Mouse (Mus musculus) lung, adult 2 months (tissue): ENCODE data around the gene Atg4b.

Source experiments
- CTCF ChIP-seq: fragments of 200-500 bp; IDR thresholded peaks from 2 replicates; pipeline ENCODE4 v1.5.1; 2011; ENCODE audit warnings: mild to moderate bottlenecking, low read length, control low read depth; ENCODE audit not compliant: insufficient read depth
- POLR2A ChIP-seq: fragments of 200-500 bp; IDR thresholded peaks from 2 replicates; pipeline ENCODE4 v1.6.1; 2011; ENCODE audit warnings: low read depth, mild to moderate bottlenecking, control low read depth, low read length, borderline replicate concordance; ENCODE audit errors: extremely low read depth

DNA sequence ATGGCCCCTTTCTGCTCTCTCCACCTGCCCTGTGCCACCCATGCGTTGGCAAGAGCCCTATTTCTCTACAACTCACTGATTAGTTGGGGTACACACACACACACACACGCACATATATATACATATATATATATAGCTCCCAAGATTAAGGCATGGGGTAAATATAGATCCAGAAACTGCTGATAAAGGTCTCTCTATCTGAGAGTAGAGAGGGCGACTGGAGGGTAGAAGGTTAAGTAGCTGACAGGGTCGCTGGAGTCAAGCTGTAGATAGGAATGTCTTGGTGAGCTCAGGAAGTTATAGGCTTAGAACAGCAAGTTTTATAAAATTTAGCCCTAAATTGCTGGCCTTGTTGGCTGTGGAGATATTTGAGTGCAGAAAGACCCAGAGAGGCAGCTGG, 53.5 kb downstream of the Atg4b start:
- TF ChIP-seq POLR2A (no peak), CTCF (no peak)
